Mouse (Mus musculus): Measurements from ENCODE around the gene Dedd. TPM values are rescaled to one million over a fixed set of nuclear protein-coding genes. Genes with fewer than 3 reads are reported as not detected.

The Dedd gene
- polyA plus RNA-seq, 2 experiments: 50.9 to 72.5 TPM

GRCm38 (mm10) chr1:171384361-171384760 is 55.4 kb downstream of the Dedd start:
- no peak for TF ChIP-seq POLR2A (IDR thresholded peaks at IDR 0.05; ENCODE audit: borderline replicate concordance, extremely low read depth, insufficient read depth, insufficient read length)
- no peak for ATAC-seq (ENCODE audit: low FRiP score, low read depth)
- no peaks in the 10 kb centered on the region for H3K36me3 ChIP-seq (ENCODE audit: control insufficient read depth, insufficient read depth, low read length)
- H3K9me3 ChIP-seq (ENCODE audit: control insufficient read depth, low read length): no peaks in the 10 kb centered on the region
- WGBS: 64% methylated on average over 9 of the region's 9 CpGs
- no peak overlapping the region for H3K27ac ChIP-seq (replicated peaks; ENCODE audit: low read depth, low read length)
- H3K4me3 ChIP-seq (replicated peaks; ENCODE audit: low read length): no peak overlapping the region
- H3K4me2 ChIP-seq (replicated peaks; ENCODE audit: low read depth, low read length, severe bottlenecking): no peak overlapping the region
- H3K27me3 ChIP-seq (ENCODE audit: control insufficient read depth, insufficient read depth, low read length): peaks cover 17% of the 10 kb centered on the region
- DNase-seq (ENCODE audit: low spot score): no peak
- no peak overlapping the region for H3K9ac ChIP-seq (ENCODE audit: low read depth, low read length, severe bottlenecking)
- peaks cover 3% of the 10 kb centered on the region; the same call in 1 of the 2 replicates for H3K4me1 ChIP-seq (ENCODE audit: control insufficient read depth, insufficient read depth, low read length)

- Histone ChIP-seq H3K27me3 (ENCODE audit: control insufficient read depth, insufficient read depth, low read length) (peaks cover 9% of the 10 kb centered on the region), H3K9ac (ENCODE audit: low read depth, low read length, severe bottlenecking) (no peak overlapping the region), H3K4me3 (replicated peaks; ENCODE audit: low read length) (no peak overlapping the region), H3K4me2 (replicated peaks; ENCODE audit: low read depth, low read length, severe bottlenecking) (no peak overlapping the region), H3K36me3 (ENCODE audit: control insufficient read depth, insufficient read depth, low read length) (no peaks in the 10 kb centered on the region), H3K27ac (replicated peaks; ENCODE audit: low read depth, low read length) (no peak overlapping the region), H3K9me3 (ENCODE audit: control insufficient read depth, low read length) (no peaks in the 10 kb centered on the region), H3K4me1 (ENCODE audit: control insufficient read depth, insufficient read depth, low read length) (no peaks in the 10 kb centered on the region)
- no peak for ATAC-seq (ENCODE audit: low FRiP score, low read depth)
- 76% methylated on average over 9 of the region's 9 CpGs for WGBS
- DNase-seq (ENCODE audit: low spot score): no peak
- no peak for TF ChIP-seq POLR2A (IDR thresholded peaks at IDR 0.05; ENCODE audit: borderline replicate concordance, extremely low read depth, insufficient read depth, insufficient read length)
Measured at GRCm38 (mm10) chr1:171385171-171385570, 56.2 kb downstream of the Dedd start.

- no peaks in the 10 kb centered on the region for H3K4me1 ChIP-seq (ENCODE audit: control insufficient read depth, insufficient read depth, low read length)
- H3K27ac ChIP-seq (replicated peaks; ENCODE audit: low read depth, low read length): no peak overlapping the region
- H3K9me3 ChIP-seq (ENCODE audit: control insufficient read depth, low read length): no peaks in the 10 kb centered on the region
- H3K27me3 ChIP-seq (ENCODE audit: control insufficient read depth, insufficient read depth, low read length): no peaks in the 10 kb centered on the region
- no peak for DNase-seq (ENCODE audit: low spot score)
- peak; percentile 50 for ATAC-seq (ENCODE audit: low FRiP score, low read depth)
- H3K4me2 ChIP-seq (replicated peaks; ENCODE audit: low read depth, low read length, severe bottlenecking): 0 out of 2 replicates have a peak overlapping the region, but pooled peaks have one; percentile 3
- 18% methylated on average over 6 of the region's 6 CpGs for WGBS
- no peak overlapping the region for H3K4me3 ChIP-seq (replicated peaks; ENCODE audit: low read length)
- no peak overlapping the region for H3K9ac ChIP-seq (ENCODE audit: low read depth, low read length, severe bottlenecking)
- no peak for TF ChIP-seq POLR2A (IDR thresholded peaks at IDR 0.05; ENCODE audit: borderline replicate concordance, extremely low read depth, insufficient read depth, insufficient read length)
- H3K36me3 ChIP-seq (ENCODE audit: control insufficient read depth, insufficient read depth, low read length): no peaks in the 10 kb centered on the region
Measured at GRCm38 (mm10) chr1:171387099-171387498, 58.2 kb downstream of the Dedd start.

GRCm38 (mm10) chr1:171388376-171389102 is 59.6 kb downstream of the Dedd start, which contains the start of gene Arhgap30:
Gene Arhgap30 (plus strand): TSS chr1:171388954.
- 83% methylated on average over 15 of the region's 15 CpGs for WGBS
- Histone ChIP-seq H3K9me3 (ENCODE audit: control insufficient read depth, low read length) (no peaks in the 10 kb centered on the region), H3K4me3 (replicated peaks; ENCODE audit: low read length) (no peak within 1 kb of the TSS), H3K36me3 (ENCODE audit: control insufficient read depth, insufficient read depth, low read length) (no peaks in the 10 kb centered on the region), H3K27me3 (ENCODE audit: control insufficient read depth, insufficient read depth, low read length) (no peaks in the 10 kb centered on the region), H3K4me1 (ENCODE audit: control insufficient read depth, insufficient read depth, low read length) (no peaks in the 10 kb centered on the region), H3K27ac (replicated peaks; ENCODE audit: low read depth, low read length) (no peak within 1 kb of the TSS), H3K9ac (ENCODE audit: low read depth, low read length, severe bottlenecking) (no peak within 1 kb of the TSS), H3K4me2 (replicated peaks; ENCODE audit: low read depth, low read length, severe bottlenecking) (no peak within 1 kb of the TSS)
- DNase-seq (ENCODE audit: low spot score) (no peak), ATAC-seq (ENCODE audit: low FRiP score, low read depth) (no peak)
- no peak for TF ChIP-seq POLR2A (IDR thresholded peaks at IDR 0.05; ENCODE audit: borderline replicate concordance, extremely low read depth, insufficient read depth, insufficient read length)

GRCm38 (mm10) chr1:171390101-171390500 is 61.2 kb downstream of the Dedd start:
- no peak overlapping the region for H3K9ac ChIP-seq (ENCODE audit: low read depth, low read length, severe bottlenecking)
- no peak overlapping the region for H3K4me2 ChIP-seq (replicated peaks; ENCODE audit: low read depth, low read length, severe bottlenecking)
- no peak for TF ChIP-seq POLR2A (IDR thresholded peaks at IDR 0.05; ENCODE audit: borderline replicate concordance, extremely low read depth, insufficient read depth, insufficient read length)
- H3K9me3 ChIP-seq (ENCODE audit: control insufficient read depth, low read length): no peaks in the 10 kb centered on the region
- H3K36me3 ChIP-seq (ENCODE audit: control insufficient read depth, insufficient read depth, low read length): no peaks in the 10 kb centered on the region
- WGBS: 83% methylated on average over 4 of the region's 4 CpGs
- no peaks in the 10 kb centered on the region for H3K27me3 ChIP-seq (ENCODE audit: control insufficient read depth, insufficient read depth, low read length)
- no peak overlapping the region for H3K4me3 ChIP-seq (replicated peaks; ENCODE audit: low read length)
- ATAC-seq (ENCODE audit: low FRiP score, low read depth) (no peak), DNase-seq (ENCODE audit: low spot score) (no peak)
- no peaks in the 10 kb centered on the region for H3K4me1 ChIP-seq (ENCODE audit: control insufficient read depth, insufficient read depth, low read length)
- H3K27ac ChIP-seq (replicated peaks; ENCODE audit: low read depth, low read length): no peak overlapping the region

Other genes starting within 250 kb of the Dedd start
- 2.1 and 2.7 TPM in 2 replicates for gene Cfap126, start 215.2 kb upstream of the Dedd start, polyA plus RNA-seq (2012; rRNA removed)
- gene Cfap126, start 215.2 kb upstream of the Dedd start, polyA plus RNA-seq (2014; fragmentation: Nextera tagmentation; extraction: Ambion mirVana): 1.1 and 1.3 TPM in 2 replicates
- 246 and 314 TPM in 2 replicates for gene Sdhc, start 178.5 kb upstream of the Dedd start, polyA plus RNA-seq (2012; rRNA removed)
- gene Sdhc, start 178.5 kb upstream of the Dedd start, polyA plus RNA-seq (2014; fragmentation: Nextera tagmentation; extraction: Ambion mirVana): 273 and 281 TPM in 2 replicates
- 14.6 and 19.8 TPM in 2 replicates for gene Mpz, start 178.4 kb upstream of the Dedd start, polyA plus RNA-seq (2012; rRNA removed)
- gene Mpz, start 178.4 kb upstream of the Dedd start, polyA plus RNA-seq (2014; fragmentation: Nextera tagmentation; extraction: Ambion mirVana): 4.9 and 5.3 TPM in 2 replicates
- gene Pcp4l1, start 132.9 kb upstream of the Dedd start, polyA plus RNA-seq (2012; rRNA removed): 3.3 and 3.9 TPM in 2 replicates
- 6.0 and 6.3 TPM in 2 replicates for gene Pcp4l1, start 132.9 kb upstream of the Dedd start, polyA plus RNA-seq (2014; fragmentation: Nextera tagmentation; extraction: Ambion mirVana)
- gene Nr1i3, start 115.2 kb upstream of the Dedd start, polyA plus RNA-seq (2012; rRNA removed): 0.04 and 0.06 TPM in 2 replicates
- gene Nr1i3, start 115.2 kb upstream of the Dedd start, polyA plus RNA-seq (2014; fragmentation: Nextera tagmentation; extraction: Ambion mirVana): 0.30 and 0.32 TPM in 2 replicates
- 26.3 and 29.4 TPM in 2 replicates for gene Tomm40l, start 106.6 kb upstream of the Dedd start, polyA plus RNA-seq (2012; rRNA removed)
- 28.6 and 29.2 TPM in 2 replicates for gene Tomm40l, start 106.6 kb upstream of the Dedd start, polyA plus RNA-seq (2014; fragmentation: Nextera tagmentation; extraction: Ambion mirVana)
- gene Apoa2, start 104.1 kb upstream of the Dedd start, polyA plus RNA-seq (2012; rRNA removed): 4.7 and 8.1 TPM in 2 replicates
- gene Apoa2, start 104.1 kb upstream of the Dedd start, polyA plus RNA-seq (2014; fragmentation: Nextera tagmentation; extraction: Ambion mirVana): 1.6 and 1.9 TPM in 2 replicates
- gene Fcer1g, start 94.8 kb upstream of the Dedd start, polyA plus RNA-seq (2012; rRNA removed): 49.7 and 65.5 TPM in 2 replicates
- gene Fcer1g, start 94.8 kb upstream of the Dedd start, polyA plus RNA-seq (2014; fragmentation: Nextera tagmentation; extraction: Ambion mirVana): 85.7 and 91.4 TPM in 2 replicates
- gene Adamts4, start 78.7 kb upstream of the Dedd start, polyA plus RNA-seq (2012; rRNA removed): 8.6 and 11.7 TPM in 2 replicates
- 10.1 and 10.6 TPM in 2 replicates for gene Adamts4, start 78.7 kb upstream of the Dedd start, polyA plus RNA-seq (2014; fragmentation: Nextera tagmentation; extraction: Ambion mirVana)
- gene Ndufs2, start 77.8 kb upstream of the Dedd start, polyA plus RNA-seq (2012; rRNA removed): 148 and 151 TPM in 2 replicates
- gene Ndufs2, start 77.8 kb upstream of the Dedd start, polyA plus RNA-seq (2014; fragmentation: Nextera tagmentation; extraction: Ambion mirVana): 216 and 234 TPM in 2 replicates
- 87.2 and 111 TPM in 2 replicates for gene B4galt3, start 58.8 kb upstream of the Dedd start, polyA plus RNA-seq (2012; rRNA removed)
- gene B4galt3, start 58.8 kb upstream of the Dedd start, polyA plus RNA-seq (2014; fragmentation: Nextera tagmentation; extraction: Ambion mirVana): 68.7 and 72.5 TPM in 2 replicates
- 133 and 152 TPM in 2 replicates for gene Ppox, start 48.0 kb upstream of the Dedd start, polyA plus RNA-seq (2012; rRNA removed)
- gene Ppox, start 48.0 kb upstream of the Dedd start, polyA plus RNA-seq (2014; fragmentation: Nextera tagmentation; extraction: Ambion mirVana): 55.7 and 67.2 TPM in 2 replicates
- gene Usp21, start 41.2 kb upstream of the Dedd start, polyA plus RNA-seq (2012; rRNA removed): 104 and 128 TPM in 2 replicates
- gene Usp21, start 41.2 kb upstream of the Dedd start, polyA plus RNA-seq (2014; fragmentation: Nextera tagmentation; extraction: Ambion mirVana): 81.2 and 96.0 TPM in 2 replicates
- 46.5 and 60.9 TPM in 2 replicates for gene Ufc1, start 34.1 kb upstream of the Dedd start, polyA plus RNA-seq (2012; rRNA removed)
- 133 and 135 TPM in 2 replicates for gene Ufc1, start 34.1 kb upstream of the Dedd start, polyA plus RNA-seq (2014; fragmentation: Nextera tagmentation; extraction: Ambion mirVana)
- gene Nit1, start 16.5 kb downstream of the Dedd start, polyA plus RNA-seq (2012; rRNA removed): 50.0 and 54.0 TPM in 2 replicates
- 29.0 and 30.4 TPM in 2 replicates for gene Nit1, start 16.5 kb downstream of the Dedd start, polyA plus RNA-seq (2014; fragmentation: Nextera tagmentation; extraction: Ambion mirVana)
- 40.5 and 82.5 TPM in 2 replicates for gene Pfdn2, start 16.5 kb downstream of the Dedd start, polyA plus RNA-seq (2012; rRNA removed)
- gene Pfdn2, start 16.5 kb downstream of the Dedd start, polyA plus RNA-seq (2014; fragmentation: Nextera tagmentation; extraction: Ambion mirVana): 43.0 and 48.0 TPM in 2 replicates
- 1.1 and 1.3 TPM in 2 replicates for gene Klhdc9, start 31.7 kb downstream of the Dedd start, polyA plus RNA-seq (2012; rRNA removed)
- gene Klhdc9, start 31.7 kb downstream of the Dedd start, polyA plus RNA-seq (2014; fragmentation: Nextera tagmentation; extraction: Ambion mirVana): 0.88 and 1.1 TPM in 2 replicates
- gene Nectin4, start 41.0 kb downstream of the Dedd start, polyA plus RNA-seq (2012; rRNA removed): 16.6 and 19.4 TPM in 2 replicates
- gene Nectin4, start 41.0 kb downstream of the Dedd start, polyA plus RNA-seq (2014; fragmentation: Nextera tagmentation; extraction: Ambion mirVana): 19.2 and 21.0 TPM in 2 replicates
- 2.0 and 2.5 TPM in 2 replicates for gene Arhgap30, start 59.8 kb downstream of the Dedd start, polyA plus RNA-seq (2012; rRNA removed)
- 1.6 and 2.5 TPM in 2 replicates for gene Arhgap30, start 59.8 kb downstream of the Dedd start, polyA plus RNA-seq (2014; fragmentation: Nextera tagmentation; extraction: Ambion mirVana)
- 97.0 and 128 TPM in 2 replicates for gene Usf1, start 82.2 kb downstream of the Dedd start, polyA plus RNA-seq (2012; rRNA removed)
- gene Usf1, start 82.2 kb downstream of the Dedd start, polyA plus RNA-seq (2014; fragmentation: Nextera tagmentation; extraction: Ambion mirVana): 86.2 and 89.9 TPM in 2 replicates
- gene Tstd1, start 89.7 kb downstream of the Dedd start, polyA plus RNA-seq (2012; rRNA removed): 3.9 and 4.7 TPM in 2 replicates
- 2.8 and 3.4 TPM in 2 replicates for gene Tstd1, start 89.7 kb downstream of the Dedd start, polyA plus RNA-seq (2014; fragmentation: Nextera tagmentation; extraction: Ambion mirVana)
- gene F11r, start 108.4 kb downstream of the Dedd start, polyA plus RNA-seq (2012; rRNA removed): 19.2 and 20.9 TPM in 2 replicates
- gene F11r, start 108.4 kb downstream of the Dedd start, polyA plus RNA-seq (2014; fragmentation: Nextera tagmentation; extraction: Ambion mirVana): 35.4 and 37.6 TPM in 2 replicates
- 8.5 and 10.8 TPM in 2 replicates for gene Alyref2, start 174.3 kb downstream of the Dedd start, polyA plus RNA-seq (2012; rRNA removed)
- gene Alyref2, start 174.3 kb downstream of the Dedd start, polyA plus RNA-seq (2014; fragmentation: Nextera tagmentation; extraction: Ambion mirVana): 14.5 and 16.8 TPM in 2 replicates
- gene Itln1, start 206.1 kb downstream of the Dedd start, polyA plus RNA-seq (2012; rRNA removed): 0.05 TPM in 1 of 2 replicates, not detected in the other
- gene Itln1, start 206.1 kb downstream of the Dedd start, polyA plus RNA-seq (2014; fragmentation: Nextera tagmentation; extraction: Ambion mirVana): not detected in 2 replicates
- gene Cd244a, start 230.0 kb downstream of the Dedd start, polyA plus RNA-seq (2012; rRNA removed): 0.03 and 0.06 TPM in 2 replicates
- 0.39 TPM in 1 of 2 replicates, not detected in the other for gene Cd244a, start 230.0 kb downstream of the Dedd start, polyA plus RNA-seq (2014; fragmentation: Nextera tagmentation; extraction: Ambion mirVana)

Measured in limb, embryonic 14.5 days (tissue).